Mouse (Mus musculus) fat pad, adult 2 months (tissue): ENCODE results near the gene Trim66.

Experiments
- DNase-seq: peaks from one replicate; pipeline ENCODE4 v3.0.0-alpha.2; 2011; ENCODE audit warnings: low read depth, low spot score; ENCODE audit errors: extremely low read depth

Gene Trim66

GRCm38 (mm10) chr7:109508034-109508433 is at the start of gene Trim66:
Gene Trim66 (minus strand): TSS chr7:109508134.
- no peak for DNase-seq

GRCm38 (mm10) chr7:109546726-109547125 is 38.8 kb upstream of the Trim66 start:
- DNase-seq: no peak

- DNase-seq: no peak
Observed at GRCm38 (mm10) chr7:109546186-109546585, 38.3 kb upstream of the Trim66 start.

- DNase-seq: no peak
Observed at GRCm38 (mm10) chr7:109545255-109545993, 37.5 kb upstream of the Trim66 start.

- DNase-seq: no peak
Observed at GRCm38 (mm10) chr7:109544792-109545191, 36.9 kb upstream of the Trim66 start.

GRCm38 (mm10) chr7:109542364-109542628 is 34.4 kb upstream of the Trim66 start:
- no peak for DNase-seq

- no peak for DNase-seq
Observed at GRCm38 (mm10) chr7:109541609-109542363, 33.9 kb upstream of the Trim66 start.

GRCm38 (mm10) chr7:109540902-109541301 is 33.0 kb upstream of the Trim66 start:
- no peak for DNase-seq

GRCm38 (mm10) chr7:109536451-109536946 is 28.6 kb upstream of the Trim66 start:
- DNase-seq: no peak

- no peak for DNase-seq
Observed at GRCm38 (mm10) chr7:109534921-109535320, 27.0 kb upstream of the Trim66 start.

GRCm38 (mm10) chr7:109533888-109534287 is 26.0 kb upstream of the Trim66 start:
- no peak for DNase-seq

- no peak for DNase-seq
Observed at GRCm38 (mm10) chr7:109533129-109533528, 25.2 kb upstream of the Trim66 start.

GRCm38 (mm10) chr7:109532691-109533090 is 24.8 kb upstream of the Trim66 start:
- DNase-seq: no peak

- DNase-seq: no peak
Observed at GRCm38 (mm10) chr7:109531501-109531900, 23.6 kb upstream of the Trim66 start.

GRCm38 (mm10) chr7:109529741-109530140 is 21.8 kb upstream of the Trim66 start:
- DNase-seq: no peak

- DNase-seq: no peak
Observed at GRCm38 (mm10) chr7:109528356-109528755, 20.4 kb upstream of the Trim66 start.

- DNase-seq: no peak
Observed at GRCm38 (mm10) chr7:109527536-109527935, 19.6 kb upstream of the Trim66 start.

GRCm38 (mm10) chr7:109525740-109526663 is 18.1 kb upstream of the Trim66 start:
- no peak for DNase-seq

GRCm38 (mm10) chr7:109524763-109525162 is 16.8 kb upstream of the Trim66 start:
- no peak for DNase-seq

GRCm38 (mm10) chr7:109524442-109524744 is 16.5 kb upstream of the Trim66 start:
- no peak for DNase-seq

- DNase-seq: no peak
Observed at GRCm38 (mm10) chr7:109523741-109524441, 16.0 kb upstream of the Trim66 start.
